Mouse (Mus musculus): ENCODE measurements around the gene Pum3.

DNA sequence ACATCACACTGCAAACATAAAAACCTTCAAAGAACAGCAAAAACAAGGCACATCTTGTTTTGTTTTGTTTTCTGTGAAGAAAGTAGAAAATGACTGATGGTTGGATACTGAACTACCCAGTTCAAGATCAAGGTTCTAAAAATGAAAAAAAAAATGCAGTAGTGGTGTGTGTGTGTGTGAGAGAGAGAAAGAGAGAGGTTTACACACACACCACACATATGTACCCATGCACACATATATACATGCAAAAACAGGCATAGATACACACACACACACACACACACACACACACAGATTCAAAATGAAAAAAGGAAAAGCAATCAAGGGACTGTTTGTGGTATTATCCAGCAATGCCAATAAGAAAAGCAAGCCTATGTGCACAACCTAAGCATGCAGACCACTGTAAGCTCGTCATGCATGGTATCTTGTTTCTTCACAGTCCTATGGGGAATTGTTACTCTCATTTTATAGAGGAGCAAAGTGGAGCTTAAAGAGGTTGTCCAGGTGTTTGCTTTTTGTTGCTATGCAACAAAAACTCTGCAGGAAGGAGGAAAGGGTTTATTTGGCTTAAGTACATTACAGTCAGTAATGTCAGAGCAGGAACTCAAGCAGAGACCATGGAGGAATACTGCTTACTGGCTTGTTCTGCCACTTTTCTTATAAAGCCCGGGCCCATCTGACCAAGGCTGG, 49.8 kb downstream of the Pum3 start:
- TF ChIP-seq POLR2A (IDR thresholded peaks at IDR 0.05; ENCODE audit: borderline replicate concordance, extremely low read depth, insufficient read depth, insufficient read length, poor library complexity, severe bottlenecking) = no peak
- no peak for TF ChIP-seq CTCF (IDR thresholded peaks at IDR 0.05; ENCODE audit: borderline replicate concordance, extremely low read depth, insufficient read depth, insufficient read length)

Data from brain, embryonic 14.5 days (tissue).